Mouse (Mus musculus) spleen, adult 2 months (tissue): ENCODE results near the gene Odf3l2.

Source experiments
- CTCF ChIP-seq: fragments of 200-500 bp; IDR thresholded peaks from 2 replicates; pipeline ENCODE4 v1.5.1; 2011; ENCODE audit warnings: mild to moderate bottlenecking, inconsistent platforms; ENCODE audit not compliant: insufficient read depth, insufficient read length, insufficient replicate concordance; ENCODE audit errors: extremely low read depth
- POLR2A ChIP-seq: fragments of 200-500 bp; IDR thresholded peaks from 2 replicates; pipeline ENCODE4 v1.6.1; 2011; ENCODE audit warnings: low read depth, low read length, inconsistent platforms

DNA sequence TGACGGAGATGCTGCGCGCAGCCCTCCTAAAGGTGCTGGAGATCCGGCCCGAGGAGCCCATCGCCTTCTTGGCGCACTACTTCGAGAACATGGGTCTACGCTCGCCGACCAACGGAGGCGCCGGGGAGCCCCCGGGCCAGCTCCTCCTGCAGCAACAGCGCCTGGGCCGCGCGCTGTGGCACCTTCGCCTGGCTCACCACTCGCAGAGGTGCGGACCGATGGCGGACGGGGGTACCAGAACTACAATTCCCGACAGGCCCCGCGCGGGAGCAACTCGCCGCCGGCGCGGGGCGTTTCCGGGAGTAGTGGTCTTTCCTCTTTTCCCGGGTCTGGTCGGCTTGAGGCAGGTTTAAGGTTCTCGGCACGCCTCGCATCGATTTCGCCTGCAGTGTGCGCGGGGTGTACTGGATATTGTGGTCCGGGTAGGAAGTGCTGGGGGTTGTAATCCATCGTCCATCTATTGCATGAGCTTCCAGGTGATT lies 24.1 kb upstream of the Odf3l2 start:
- no peak for TF ChIP-seq CTCF
- TF ChIP-seq POLR2A, result no peak
